Mouse (Mus musculus): ENCODE measurements around the gene Ogfr. TPM values are rescaled to one million over a fixed set of nuclear protein-coding genes. Genes with fewer than 3 reads are reported as not detected.

The Ogfr gene
- polyA plus RNA-seq, 1 experiment from 2014 or later = 80.9 TPM

DNA sequence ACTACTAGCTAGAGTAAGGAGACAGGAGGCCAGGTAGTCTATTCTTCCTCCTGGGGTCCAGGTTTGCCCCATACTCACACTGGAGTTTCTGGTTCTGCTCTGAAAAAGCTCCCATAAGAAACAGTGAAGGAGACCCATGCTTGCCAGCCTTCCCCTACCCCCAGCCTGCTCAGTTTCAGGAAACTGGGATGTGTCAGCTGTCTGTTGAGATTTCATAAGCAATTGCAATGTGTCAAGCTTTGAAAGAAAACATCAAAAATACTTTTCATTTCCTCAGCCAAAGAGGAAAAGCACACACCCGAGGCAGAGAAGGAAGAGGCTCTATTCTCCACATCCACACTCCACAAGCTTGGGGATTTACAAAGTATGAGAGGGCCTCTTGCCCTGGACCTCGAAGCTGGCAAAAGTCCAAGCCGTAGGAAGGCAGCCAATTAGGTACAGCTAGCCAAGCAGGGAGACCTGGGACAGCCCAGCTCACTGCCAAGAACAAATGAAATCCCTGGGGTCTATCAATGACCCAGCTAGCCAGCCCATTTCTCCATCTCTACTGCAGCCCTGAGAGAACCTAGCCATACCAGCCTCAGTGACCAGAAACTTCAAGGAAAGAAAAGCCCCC is 19.9 kb upstream of the Ogfr start:
- WGBS = 39% methylated on average over 3 of the region's 3 CpGs

DNA sequence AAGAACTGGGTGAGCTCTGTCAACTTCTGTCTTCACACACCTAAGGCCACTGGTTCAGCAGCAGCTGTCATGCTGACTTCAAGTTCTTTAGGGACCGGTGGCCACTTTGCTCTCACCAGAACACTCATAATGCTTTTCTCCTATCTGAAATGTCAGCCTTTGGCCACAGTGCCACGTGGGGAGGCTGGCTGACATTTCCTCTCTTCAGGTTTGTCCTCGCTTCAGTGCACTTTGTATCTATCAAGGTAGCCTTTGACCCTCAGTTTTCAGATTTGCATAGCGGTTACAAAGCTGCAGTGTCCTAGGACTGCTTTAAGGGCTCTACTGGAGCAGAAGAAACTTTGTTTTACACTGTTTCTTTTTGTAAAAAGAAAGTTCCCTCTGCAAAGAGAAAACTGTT is 12.6 kb upstream of the Ogfr start:
- Histone ChIP-seq H3K9ac (no peak overlapping the region), H3K4me1 (replicated peaks) (0 out of 2 replicates have a peak, but pooled peaks cover 6% of the 10 kb centered on the region), H3K4me3 (no peak overlapping the region), H3K4me2 (no peak overlapping the region), H3K27ac (replicated peaks) (no peak overlapping the region), H3K27me3 (peaks cover 6% of the 10 kb centered on the region; the same call in 1 of the 2 replicates), H3K36me3 (no peaks in the 10 kb centered on the region), H3K9me3 (no peaks in the 10 kb centered on the region)
- 41% methylated on average over 4 of the region's 4 CpGs for WGBS
- no peak for ATAC-seq (ENCODE audit: low read depth)

More for the DNA sequence above, 19.9 kb upstream of the Ogfr start:
- Histone ChIP-seq H3K4me3 (no peak overlapping the region), H3K27ac (replicated peaks) (no peak overlapping the region), H3K4me1 (replicated peaks) (peaks cover 16% of the 10 kb centered on the region), H3K9ac (no peak overlapping the region), H3K27me3 (no peaks in the 10 kb centered on the region), H3K36me3 (no peaks in the 10 kb centered on the region), H3K9me3 (no peaks in the 10 kb centered on the region), H3K4me2 (no peak overlapping the region)
- ATAC-seq (ENCODE audit: low read depth) = no peak; the same call in 1 of the 2 replicates

DNA sequence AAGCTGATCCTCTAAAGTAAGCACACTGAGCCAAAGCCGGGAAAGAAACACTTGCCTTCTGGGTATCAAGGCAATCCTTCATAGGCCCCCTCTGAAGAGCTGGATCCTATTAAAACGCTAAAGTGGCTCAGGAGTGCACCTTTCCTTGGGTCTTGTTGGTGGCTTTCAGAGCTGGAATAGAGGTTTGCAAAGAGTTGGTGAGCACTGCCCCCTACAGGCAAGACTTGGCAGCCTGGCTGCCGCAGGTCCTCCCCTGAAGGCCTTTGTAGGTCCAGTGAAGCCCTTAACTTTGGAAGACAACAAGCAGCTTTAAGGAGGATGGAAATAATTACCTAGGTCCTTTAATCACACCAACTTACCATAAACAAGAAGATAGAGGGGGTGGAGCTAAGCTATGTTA is 10.4 kb upstream of the Ogfr start:
- Histone ChIP-seq H3K4me2 (no peak overlapping the region), H3K36me3 (no peaks in the 10 kb centered on the region), H3K9me3 (no peaks in the 10 kb centered on the region), H3K27me3 (peaks cover 6% of the 10 kb centered on the region; the same call in 1 of the 2 replicates), H3K27ac (replicated peaks) (no peak overlapping the region), H3K9ac (no peak overlapping the region), H3K4me1 (replicated peaks) (peaks cover 16% of the 10 kb centered on the region), H3K4me3 (no peak overlapping the region)
- ATAC-seq (ENCODE audit: low read depth) = no peak
- 10% methylated on average over 3 of the region's 3 CpGs for WGBS

DNA sequence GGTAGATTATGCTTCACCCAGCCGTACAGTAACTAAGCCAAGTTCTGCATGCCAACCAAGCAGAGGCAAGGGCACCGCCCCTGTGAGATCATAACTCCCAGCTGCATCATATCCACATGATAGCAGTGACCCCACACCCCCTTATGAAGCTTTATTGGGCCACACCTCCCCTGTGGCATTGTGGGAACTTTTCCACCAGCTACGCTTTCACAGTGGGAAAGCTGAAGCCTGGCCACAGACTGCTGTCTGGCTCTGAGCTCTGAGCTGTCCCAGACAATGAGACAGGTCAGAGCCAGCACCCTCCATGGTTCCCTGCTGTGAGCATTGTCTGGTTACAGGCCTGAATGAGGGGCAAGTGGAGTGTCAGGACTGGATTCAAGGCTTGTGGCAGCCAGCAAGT is 8.0 kb upstream of the Ogfr start, which contains the start of gene Mrgbp:
Mrgbp (plus strand) TSS at position 303 of the 400 bp plus-strand sequence.
- Histone ChIP-seq H3K27ac (replicated peaks) (no peak within 1 kb of the TSS), H3K4me2 (no peak within 1 kb of the TSS), H3K4me3 (no peak within 1 kb of the TSS), H3K36me3 (peaks cover 19% of the 10 kb centered on the region), H3K9me3 (no peaks in the 10 kb centered on the region), H3K4me1 (replicated peaks) (peaks cover 29% of the 10 kb centered on the region), H3K27me3 (peaks cover 6% of the 10 kb centered on the region; the same call in 1 of the 2 replicates), H3K9ac (no peak within 1 kb of the TSS; the same call in 1 of the 2 replicates)
- ATAC-seq (ENCODE audit: low read depth) = no peak
- WGBS = 77% methylated on average over 3 of the region's 3 CpGs

DNA sequence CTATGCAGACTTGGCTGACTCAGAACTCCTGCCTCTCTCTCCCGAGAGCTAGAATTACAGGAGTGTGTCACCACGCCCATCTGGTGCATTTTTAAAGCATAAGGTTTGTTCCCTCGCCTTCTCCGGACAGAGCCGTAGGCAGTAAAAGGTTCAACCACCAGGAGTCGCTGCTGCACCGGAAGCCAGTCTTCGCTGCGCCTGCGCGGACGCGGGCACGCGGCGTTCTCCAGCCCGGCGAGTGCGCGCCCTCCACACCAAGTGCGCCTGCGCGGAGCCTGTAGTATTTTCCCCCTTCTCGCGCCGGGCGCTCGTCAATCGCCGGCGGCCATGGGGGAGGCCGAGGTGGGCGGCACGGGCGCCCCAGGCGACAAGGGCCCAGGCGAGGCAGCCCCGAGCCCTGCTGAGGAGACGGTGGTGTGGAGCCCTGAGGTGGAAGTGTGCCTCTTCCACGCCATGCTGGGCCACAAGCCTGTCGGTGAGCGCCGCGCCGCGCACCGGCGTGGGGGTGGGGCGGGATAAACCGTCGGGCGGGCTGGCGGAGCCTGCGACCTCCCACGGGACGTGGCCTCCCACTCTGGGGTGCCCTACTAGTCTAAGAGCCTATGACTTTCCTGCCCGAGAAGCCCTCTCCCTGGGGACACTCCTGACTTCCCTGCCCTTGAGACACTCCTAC is 6.4 kb upstream of the Ogfr start:
- peak overlapping the region; percentile 86 for H3K4me2 ChIP-seq
- 1% methylated on average over 57 of the region's 57 CpGs for WGBS
- peak; percentile 74 for ATAC-seq (ENCODE audit: low read depth)
- H3K27me3 ChIP-seq = peaks cover 6% of the 10 kb centered on the region; the same call in 1 of the 2 replicates
- H3K36me3 ChIP-seq = peaks cover 29% of the 10 kb centered on the region
- no peaks in the 10 kb centered on the region for H3K9me3 ChIP-seq
- H3K27ac ChIP-seq (replicated peaks) = peak overlapping the region; percentile 84
- H3K9ac ChIP-seq = peak overlapping the region; percentile 98
- H3K4me3 ChIP-seq = peak overlapping the region; percentile 84
- H3K4me1 ChIP-seq (replicated peaks) = peaks cover 27% of the 10 kb centered on the region

DNA sequence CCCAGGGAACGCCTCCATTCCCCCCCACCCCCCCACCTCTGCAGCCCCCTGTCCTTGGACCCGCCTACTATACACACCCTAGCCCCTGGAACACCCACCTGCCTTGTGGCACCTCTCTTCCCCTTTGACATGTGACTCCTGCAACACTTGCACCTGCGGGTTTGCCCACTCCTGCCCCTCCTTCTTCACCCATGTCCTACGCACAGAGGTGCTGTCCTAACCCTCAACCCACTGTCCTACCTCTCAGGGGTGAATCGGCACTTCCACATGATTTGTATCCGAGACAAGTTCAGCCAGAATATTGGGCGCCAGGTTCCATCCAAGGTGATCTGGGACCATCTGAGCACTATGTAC is 5.9 kb upstream of the Ogfr start:
- Histone ChIP-seq H3K4me3 (peak overlapping the region; percentile 84), H3K27me3 (peaks cover 6% of the 10 kb centered on the region; the same call in 1 of the 2 replicates), H3K9ac (peak overlapping the region; percentile 98), H3K36me3 (peaks cover 29% of the 10 kb centered on the region), H3K4me2 (peak overlapping the region; percentile 86), H3K27ac (replicated peaks) (peak overlapping the region; percentile 84; the same call in 1 of the 2 replicates), H3K4me1 (replicated peaks) (peaks cover 24% of the 10 kb centered on the region), H3K9me3 (no peaks in the 10 kb centered on the region)
- 30% methylated on average over 6 of the region's 7 CpGs for WGBS
- ATAC-seq (ENCODE audit: low read depth) = peak; percentile 57

DNA sequence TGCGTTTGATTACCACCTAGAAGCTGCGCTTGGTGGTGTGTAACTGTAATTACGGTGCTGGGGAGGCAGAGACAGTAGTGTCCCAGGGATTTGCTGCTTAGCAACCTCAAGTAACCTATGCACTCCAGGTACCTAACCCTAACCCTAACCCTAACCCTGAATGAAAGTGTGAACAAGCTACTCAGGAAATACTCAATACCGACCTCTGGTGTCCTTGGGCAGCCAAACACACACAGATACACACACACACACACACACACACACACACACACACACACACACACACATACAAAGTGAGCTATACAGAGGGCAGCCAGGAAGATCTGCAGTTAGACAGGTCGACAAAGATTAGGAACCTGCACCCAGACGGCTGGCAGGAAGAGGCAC is 316 bp upstream of the Ogfr start:
- Histone ChIP-seq H3K27me3 (no peaks in the 10 kb centered on the region), H3K36me3 (peaks cover 60% of the 10 kb centered on the region), H3K4me2 (peak overlapping the region; percentile 86), H3K4me3 (peak overlapping the region; percentile 78), H3K9ac (peak overlapping the region; percentile 93), H3K27ac (replicated peaks) (peak overlapping the region; percentile 96), H3K4me1 (replicated peaks) (peaks cover 30% of the 10 kb centered on the region), H3K9me3 (no peaks in the 10 kb centered on the region)
- WGBS = 52% methylated on average over 6 of the region's 6 CpGs
- ATAC-seq (ENCODE audit: low read depth) = peak; percentile 21

DNA sequence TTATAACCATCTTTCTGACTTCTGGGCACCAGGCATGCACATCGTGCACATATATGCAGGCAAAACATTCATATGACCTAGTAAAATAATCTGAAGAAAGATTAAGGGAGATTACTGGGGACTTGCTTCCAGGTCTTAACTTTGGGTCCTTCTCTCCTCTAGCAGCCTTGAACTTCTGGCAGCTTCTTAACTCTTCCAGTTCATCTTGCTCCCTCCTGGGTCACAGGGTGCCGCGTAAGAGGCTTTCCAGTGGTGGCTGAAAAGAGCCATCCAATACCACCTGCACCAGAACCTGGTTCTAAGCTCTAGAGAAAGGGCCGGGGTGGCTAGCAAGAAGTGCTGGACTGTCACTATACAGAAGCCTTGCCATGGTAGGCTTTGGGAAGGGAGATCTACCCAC is 8.4 kb downstream of the Ogfr start, which contains the start of gene Col9a3:
Col9a3 (plus strand) TSS at position 301 of the 400 bp plus-strand sequence.
- H3K4me3 ChIP-seq = peak within 1 kb of the TSS; percentile 41
- 45% methylated on average over 4 of the region's 4 CpGs for WGBS
- H3K36me3 ChIP-seq = peaks cover 35% of the 10 kb centered on the region
- no peaks in the 10 kb centered on the region for H3K9me3 ChIP-seq
- peak within 1 kb of the TSS; percentile 23 for H3K27ac ChIP-seq (replicated peaks)
- H3K27me3 ChIP-seq = peaks cover 26% of the 10 kb centered on the region
- peak within 1 kb of the TSS; percentile 69 for H3K9ac ChIP-seq
- H3K4me1 ChIP-seq (replicated peaks) = peaks cover 42% of the 10 kb centered on the region
- peak within 1 kb of the TSS; percentile 62 for H3K4me2 ChIP-seq
- ATAC-seq (ENCODE audit: low read depth) = no peak

DNA sequence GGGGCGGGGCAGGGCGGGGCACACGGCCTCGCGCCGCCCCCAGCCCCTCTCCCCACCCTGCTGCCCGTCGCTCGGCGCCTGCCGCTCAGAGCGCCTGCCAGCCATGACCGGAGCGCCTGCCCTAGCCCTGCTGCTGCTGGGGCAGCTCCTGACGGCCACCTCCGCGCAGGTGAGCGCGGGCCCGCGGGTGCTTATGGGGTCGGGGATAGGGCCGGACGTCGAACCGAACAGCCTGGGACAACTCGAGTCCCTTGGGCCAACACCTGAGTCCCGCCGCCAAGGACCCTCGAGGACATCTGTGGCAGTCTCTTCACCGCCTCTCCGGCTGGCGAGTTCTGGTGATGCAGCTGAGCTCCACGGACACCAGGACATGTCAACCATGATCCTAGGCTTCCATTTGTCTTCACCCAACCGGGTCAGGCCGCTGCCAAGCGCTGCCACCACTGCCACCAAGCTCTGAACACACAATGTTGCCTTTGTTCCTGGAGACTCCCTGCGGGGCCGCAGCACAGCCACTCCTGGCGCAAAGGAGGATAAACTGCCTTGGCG is 9.2 kb downstream of the Ogfr start:
- peaks cover 28% of the 10 kb centered on the region for H3K36me3 ChIP-seq
- H3K27me3 ChIP-seq = peaks cover 26% of the 10 kb centered on the region
- under 1% methylated on average over 38 of the region's 41 CpGs for WGBS
- peaks cover 42% of the 10 kb centered on the region for H3K4me1 ChIP-seq (replicated peaks)
- peak overlapping the region; percentile 20 for H3K27ac ChIP-seq (replicated peaks)
- ATAC-seq (ENCODE audit: low read depth) = peak; percentile 62
- H3K9ac ChIP-seq = peak overlapping the region; percentile 69
- H3K4me2 ChIP-seq = peak overlapping the region; percentile 62
- no peaks in the 10 kb centered on the region for H3K9me3 ChIP-seq
- peak overlapping the region; percentile 41 for H3K4me3 ChIP-seq

DNA sequence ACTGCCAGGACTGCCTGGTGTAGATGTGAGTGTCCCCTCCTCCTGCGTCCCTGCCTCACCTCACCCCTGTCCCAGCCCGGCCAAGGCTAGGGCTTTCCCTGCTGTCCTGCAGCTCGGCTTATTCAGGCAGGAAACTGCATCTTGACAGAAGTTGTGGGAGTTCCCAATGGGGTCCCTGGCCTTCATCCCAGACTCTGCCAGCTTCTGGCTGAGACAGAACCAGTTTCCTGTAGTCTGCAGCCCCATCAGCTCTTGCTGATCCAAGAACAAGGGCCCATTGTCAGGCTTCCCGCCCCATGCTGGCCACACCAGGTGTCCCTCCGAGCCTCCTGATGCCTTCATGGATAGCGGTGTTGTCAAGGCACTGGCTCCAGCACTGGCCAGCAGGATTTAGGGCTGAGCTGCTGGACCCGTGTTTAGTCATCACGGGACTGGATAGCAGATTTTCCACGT is 11.6 kb downstream of the Ogfr start:
- Histone ChIP-seq H3K4me2 (peak overlapping the region; percentile 62), H3K9ac (peak overlapping the region; percentile 35; the same call in 1 of the 2 replicates), H3K9me3 (no peaks in the 10 kb centered on the region), H3K27ac (replicated peaks) (peak overlapping the region; percentile 61), H3K36me3 (peaks cover 4% of the 10 kb centered on the region), H3K27me3 (peaks cover 26% of the 10 kb centered on the region), H3K4me1 (replicated peaks) (peaks cover 49% of the 10 kb centered on the region), H3K4me3 (no peak overlapping the region)
- ATAC-seq (ENCODE audit: low read depth) = peak; percentile 25; the same call in 1 of the 2 replicates
- 16% methylated on average over 9 of the region's 9 CpGs for WGBS

DNA sequence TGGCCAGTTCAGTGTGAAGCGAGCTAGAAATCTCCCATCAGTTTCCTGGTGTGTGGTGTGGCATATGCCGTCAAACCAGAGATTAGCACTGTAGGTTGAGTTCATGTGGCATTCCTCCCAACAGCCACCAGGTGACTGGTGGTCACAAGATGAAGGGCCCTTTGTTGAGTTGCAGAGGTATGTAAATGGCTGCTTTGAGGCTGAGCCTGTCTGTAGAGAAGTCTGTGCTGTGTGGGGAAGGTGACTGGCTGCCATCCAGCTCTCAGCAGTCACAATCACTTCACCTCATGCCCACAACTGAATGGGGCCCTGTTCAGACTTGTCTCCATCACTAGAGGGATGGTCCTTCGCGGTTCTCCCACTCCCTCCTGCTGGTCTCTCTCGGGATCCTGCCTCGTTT is 15.7 kb downstream of the Ogfr start:
- Histone ChIP-seq H3K27me3 (no peaks in the 10 kb centered on the region), H3K27ac (replicated peaks) (0 out of 2 replicates have a peak overlapping the region, but pooled peaks have one; percentile 18), H3K36me3 (peaks cover 3% of the 10 kb centered on the region; the same call in 1 of the 2 replicates), H3K4me3 (no peak overlapping the region), H3K9me3 (no peaks in the 10 kb centered on the region), H3K4me2 (no peak overlapping the region), H3K9ac (no peak overlapping the region), H3K4me1 (replicated peaks) (peaks cover 25% of the 10 kb centered on the region)
- WGBS = 48% methylated on average over 6 of the region's 6 CpGs
- ATAC-seq (ENCODE audit: low read depth) = no peak

DNA sequence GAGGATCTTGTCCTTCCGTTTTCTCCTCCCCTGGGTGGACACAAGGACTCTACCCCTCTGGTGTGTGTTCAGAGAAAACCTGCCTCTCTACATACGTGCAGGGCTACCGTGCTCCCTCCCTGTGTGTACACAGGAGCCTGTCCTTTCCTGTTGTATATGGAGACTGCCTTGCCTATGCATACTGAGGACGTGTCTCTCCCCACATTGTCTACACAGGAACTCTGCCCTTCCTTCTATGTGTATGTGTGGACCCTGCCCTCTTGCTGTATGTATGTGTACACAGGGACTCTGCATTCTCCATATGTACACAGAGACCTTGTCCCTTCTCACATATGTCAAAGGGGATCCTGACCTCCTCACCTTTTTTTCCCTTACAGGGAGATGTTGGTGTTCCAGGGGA is 21.2 kb downstream of the Ogfr start:
- 82% methylated on average over 4 of the region's 4 CpGs for WGBS
- no peaks in the 10 kb centered on the region for H3K27me3 ChIP-seq
- H3K9ac ChIP-seq = no peak overlapping the region
- ATAC-seq (ENCODE audit: low read depth) = no peak
- no peaks in the 10 kb centered on the region for H3K4me1 ChIP-seq (replicated peaks)
- peaks cover 3% of the 10 kb centered on the region; the same call in 1 of the 2 replicates for H3K36me3 ChIP-seq
- no peak overlapping the region for H3K4me2 ChIP-seq
- no peaks in the 10 kb centered on the region for H3K9me3 ChIP-seq
- H3K27ac ChIP-seq (replicated peaks) = no peak overlapping the region
- H3K4me3 ChIP-seq = no peak overlapping the region
